Mouse (Mus musculus) limb, embryonic 14.5 days (tissue): Measurements from ENCODE around the gene Capza2. TPM values are rescaled to one million over a fixed set of nuclear protein-coding genes. Genes with fewer than 3 reads are reported as not detected.

ENCODE experiments used
- ATAC-seq: fragments of 200-750 bp; cut with Nextera tagmentation; 2 replicates; pipeline ENCODE4 v1.8.0; 2017; ENCODE audit warnings: low read depth, moderate number of reproducible peaks, moderate TSS enrichment; ENCODE audit not compliant: low FRiP score
- DNase-seq: peaks from one replicate; pipeline ENCODE4 v3.0.0-alpha.2; 2015; ENCODE audit warnings: low spot score
- H3K27ac ChIP-seq: fragments of 300-500 bp; sonication (generic); replicated peaks from 2 replicates; pipeline ENCODE4 v1.5.1; 2014; ENCODE audit warnings: low read depth, mild to moderate bottlenecking, low read length, moderate library complexity, mixed read lengths
- H3K27me3 ChIP-seq: fragments of 300-500 bp; sonication (generic); 2 replicates; pipeline ENCODE4 v1.6.1; 2014; ENCODE audit warnings: low read length, mixed read lengths; ENCODE audit not compliant: control insufficient read depth, insufficient read depth
- H3K36me3 ChIP-seq: fragments of 300-500 bp; sonication (generic); 2 replicates; pipeline ENCODE4 v1.6.1; 2014; ENCODE audit warnings: mild to moderate bottlenecking, low read length, moderate library complexity, mixed read lengths; ENCODE audit not compliant: control insufficient read depth, insufficient read depth
- H3K4me1 ChIP-seq: fragments of 300-500 bp; sonication (generic); 2 replicates; pipeline ENCODE4 v1.6.1; 2014; ENCODE audit warnings: antibody characterized with exemption, low read length, mixed read lengths; ENCODE audit not compliant: control insufficient read depth, insufficient read depth
- H3K4me2 ChIP-seq: fragments of 300-500 bp; sonication (generic); replicated peaks from 2 replicates; pipeline ENCODE4 v1.6.1; 2014; ENCODE audit warnings: low read depth, mild to moderate bottlenecking, low read length, moderate library complexity; ENCODE audit not compliant: severe bottlenecking
- H3K4me3 ChIP-seq: fragments of 300-500 bp; sonication (generic); replicated peaks from 2 replicates; pipeline ENCODE4 v1.5.1; 2014; ENCODE audit warnings: low read length
- H3K9ac ChIP-seq: fragments of 300-500 bp; sonication (generic); 2 replicates; pipeline ENCODE4 v1.6.1; 2014; ENCODE audit warnings: mild to moderate bottlenecking, low read depth, low read length, moderate library complexity; ENCODE audit not compliant: severe bottlenecking
- H3K9me3 ChIP-seq: fragments of 300-500 bp; sonication (generic); 2 replicates; pipeline ENCODE4 v1.6.1; 2016; ENCODE audit warnings: low read length; ENCODE audit not compliant: control insufficient read depth
- POLR2A ChIP-seq: fragments of 200-500 bp; IDR thresholded peaks from 2 replicates; pipeline ENCODE4 v1.8.0; 2012; ENCODE audit warnings: inconsistent platforms, mild to moderate bottlenecking, moderate library complexity, borderline replicate concordance; ENCODE audit not compliant: insufficient read depth, insufficient read length; ENCODE audit errors: extremely low read depth
- WGBS: fragments of 180-500 bp; shearing (Covaris S2); extraction: QIAGEN DNeasy Blood & Tissue Kit; methylation state at CpG from one replicate; pipeline ENCODE4 v1.1.7; 2014; 5-methylcytosine and 5-hydroxymethylcytosine counted together
- polyA plus RNA-seq, 2 experiments: library from polyadenylated mRNA; depleted of rRNA in 1 of 2; stranded (reverse) in 1 of 2; unstranded in 1 of 2; fragments of >200 nt; fragmentation: Nextera tagmentation in 1 of 2; extraction: Ambion mirVana in 1 of 2; gene quantifications; 2 replicates each; pipeline versions ENCODE4 v1.2.1 to v1.2.3; 2012 to 2014

Gene Capza2
- polyA plus RNA-seq, 2 experiments, result 82.0 to 211 TPM

DNA sequence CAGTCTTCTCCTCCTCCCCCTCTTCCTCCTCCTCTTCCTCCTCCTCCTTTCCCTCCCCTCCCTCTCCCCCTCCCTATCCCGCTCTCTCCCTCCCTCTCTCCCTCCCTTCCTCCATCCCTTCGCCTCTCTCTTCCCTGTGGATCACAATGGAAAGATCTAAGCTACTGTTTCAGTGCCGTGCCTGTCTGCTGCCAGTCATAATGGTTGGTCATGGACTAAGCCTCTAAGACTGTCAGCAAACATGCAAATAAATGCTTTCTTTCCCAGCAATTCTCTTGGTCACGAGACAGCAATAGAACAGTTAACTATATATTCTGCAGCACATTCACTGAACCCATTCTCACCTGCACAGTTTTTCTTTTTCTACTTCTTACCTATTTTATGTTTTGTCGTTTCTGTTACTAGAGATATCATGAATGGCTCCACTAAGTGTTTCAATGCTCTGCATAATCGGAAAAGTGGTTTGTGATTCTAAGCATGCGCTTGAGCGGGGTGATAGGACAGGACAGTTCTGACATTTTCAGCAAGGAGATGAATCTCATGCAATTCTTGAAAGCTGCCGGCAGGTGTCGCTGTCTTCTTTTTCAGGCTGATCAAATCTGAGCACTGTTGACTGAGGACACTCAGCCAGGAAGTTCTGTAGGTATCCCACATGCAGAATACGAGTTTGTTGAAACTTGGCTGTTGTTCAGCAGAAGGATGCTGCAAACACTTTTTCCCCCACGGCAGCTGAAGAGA is 39.2 kb downstream of the Capza2 start:
- Histone ChIP-seq H3K4me2 (no peak overlapping the region), H3K4me1 (no peaks in the 10 kb centered on the region), H3K9ac (no peak overlapping the region), H3K9me3 (no peaks in the 10 kb centered on the region), H3K27ac (no peak overlapping the region), H3K4me3 (no peak overlapping the region), H3K36me3 (no peaks in the 10 kb centered on the region), H3K27me3 (no peaks in the 10 kb centered on the region)
- DNase-seq (peak; percentile 85), ATAC-seq (peak; percentile 70)
- 28% methylated on average over 12 of the region's 12 CpGs for WGBS
- TF ChIP-seq POLR2A, result no peak

GRCm38 (mm10) chr6:17677008-17677407 is 41.0 kb downstream of the Capza2 start:
- no peak for ATAC-seq

GRCm38 (mm10) chr6:17680266-17680925 is 44.4 kb downstream of the Capza2 start:
- ATAC-seq, result no peak
- Histone ChIP-seq H3K4me1 (no peaks in the 10 kb centered on the region), H3K4me2 (no peak overlapping the region), H3K4me3 (no peak overlapping the region), H3K27ac (no peak overlapping the region), H3K9ac (no peak overlapping the region), H3K36me3 (no peaks in the 10 kb centered on the region), H3K27me3 (no peaks in the 10 kb centered on the region), H3K9me3 (no peaks in the 10 kb centered on the region)
- DNase-seq, result no peak
- 78% methylated on average over 6 of the region's 6 CpGs for WGBS
- TF ChIP-seq POLR2A, result no peak

More at GRCm38 (mm10) chr6:17677008-17677407, 41.0 kb downstream of the Capza2 start:
- Histone ChIP-seq H3K36me3 (no peaks in the 10 kb centered on the region), H3K27ac (no peak overlapping the region), H3K9me3 (no peaks in the 10 kb centered on the region), H3K9ac (no peak overlapping the region), H3K4me1 (no peaks in the 10 kb centered on the region), H3K27me3 (no peaks in the 10 kb centered on the region), H3K4me2 (no peak overlapping the region), H3K4me3 (no peak overlapping the region)
- 71% methylated on average over 2 of the region's 2 CpGs for WGBS
- DNase-seq, result no peak
- TF ChIP-seq POLR2A, result no peak

GRCm38 (mm10) chr6:17681810-17682209 is 45.8 kb downstream of the Capza2 start:
- Histone ChIP-seq H3K36me3 (no peaks in the 10 kb centered on the region), H3K4me3 (no peak overlapping the region), H3K27me3 (no peaks in the 10 kb centered on the region), H3K9ac (no peak overlapping the region), H3K4me2 (no peak overlapping the region), H3K27ac (no peak overlapping the region), H3K9me3 (no peaks in the 10 kb centered on the region), H3K4me1 (no peaks in the 10 kb centered on the region)
- TF ChIP-seq POLR2A, result no peak
- DNase-seq (no peak), ATAC-seq (no peak)
- 98% methylated on average over 8 of the region's 8 CpGs for WGBS

GRCm38 (mm10) chr6:17688676-17689075 is 52.6 kb downstream of the Capza2 start:
- Histone ChIP-seq H3K9me3 (no peaks in the 10 kb centered on the region), H3K4me2 (no peak overlapping the region), H3K27me3 (no peaks in the 10 kb centered on the region), H3K9ac (no peak overlapping the region), H3K27ac (no peak overlapping the region), H3K4me1 (no peaks in the 10 kb centered on the region), H3K36me3 (no peaks in the 10 kb centered on the region), H3K4me3 (no peak overlapping the region)
- TF ChIP-seq POLR2A, result no peak
- ATAC-seq (no peak), DNase-seq (no peak)
- WGBS, result 83% methylated on average over 5 of the region's 5 CpGs
